Mouse (Mus musculus) cortical plate, adult 2 months (tissue): ENCODE measurements around the gene Necap2.

Experiments used
- CTCF ChIP-seq: fragments of 200-500 bp; IDR thresholded peaks from 2 replicates; pipeline ENCODE4 v1.5.1; 2011; ENCODE audit warnings: mild to moderate bottlenecking, control low read depth, low read length; ENCODE audit not compliant: insufficient read depth; ENCODE audit errors: extremely low read depth
- POLR2A ChIP-seq: fragments of 200-500 bp; IDR thresholded peaks from 2 replicates; pipeline ENCODE4 v1.6.1; 2011; ENCODE audit warnings: mild to moderate bottlenecking, low read length, control low read depth; ENCODE audit not compliant: insufficient read depth; ENCODE audit errors: extremely low read depth

DNA sequence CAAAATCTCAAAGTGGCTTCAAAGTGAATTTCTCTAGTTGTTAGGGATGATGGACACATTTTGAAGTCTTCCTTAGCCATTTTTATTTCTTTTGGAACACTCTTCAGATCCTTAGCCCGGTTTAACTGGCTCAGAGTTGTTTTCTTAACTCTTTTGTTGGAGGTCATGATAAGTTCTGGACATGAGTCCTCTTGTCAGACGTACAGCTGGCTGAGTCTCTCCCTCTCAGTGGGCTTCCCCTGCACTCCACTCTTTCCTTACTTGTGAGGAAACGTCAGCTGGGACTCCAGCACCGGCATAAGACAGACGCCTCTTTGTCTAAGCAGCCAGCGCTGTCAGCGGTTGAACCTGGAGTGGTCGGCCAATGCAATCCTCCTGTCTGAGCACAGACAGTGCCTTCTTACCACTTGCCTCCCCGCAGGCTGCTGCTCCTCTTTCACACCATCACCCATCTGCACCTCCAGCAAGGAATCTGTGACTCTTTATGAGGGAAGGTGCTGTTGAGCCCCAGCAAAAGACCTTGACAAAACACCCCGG lies 30.1 kb upstream of the Necap2 start:
- TF ChIP-seq CTCF (no peak), POLR2A (no peak)
